Mouse (Mus musculus): ENCODE data around the gene Cdyl2. TPM values are rescaled to one million over a fixed set of nuclear protein-coding genes. Genes with fewer than 3 reads are reported as not detected.

Cdyl2 gene
- polyA plus RNA-seq, 1 experiment = 18.7 TPM

GRCm38 (mm10) chr8:116542842-116543241 is 189.9 kb downstream of the Cdyl2 start:
- H3K27me3 ChIP-seq (ENCODE audit: control insufficient read depth, insufficient read depth, low read length, poor library complexity, severe bottlenecking) = no peaks in the 10 kb centered on the region
- no peak overlapping the region for H3K4me3 ChIP-seq (ENCODE audit: low read depth, low read length)
- no peaks in the 10 kb centered on the region for H3K9me3 ChIP-seq (replicated peaks; ENCODE audit: control insufficient read depth, insufficient read depth, low read length, poor library complexity, severe bottlenecking)
- no peak overlapping the region for H3K9ac ChIP-seq (ENCODE audit: low read depth, poor library complexity, severe bottlenecking)
- no peaks in the 10 kb centered on the region for H3K4me1 ChIP-seq (ENCODE audit: control insufficient read depth, insufficient read depth, low read length)
- no peaks in the 10 kb centered on the region for H3K36me3 ChIP-seq (ENCODE audit: control insufficient read depth, insufficient read depth, low read length, poor library complexity, severe bottlenecking)
- H3K27ac ChIP-seq (ENCODE audit: insufficient read depth, low read length) = no peak overlapping the region
- TF ChIP-seq CTCF (IDR thresholded peaks at IDR 0.05; ENCODE audit: low read depth, low read length) (no peak), POLR2A (IDR thresholded peaks at IDR 0.05; ENCODE audit: insufficient read depth, low read length) (no peak), EP300 (IDR thresholded peaks at IDR 0.05; ENCODE audit: insufficient read depth, low read depth, low read length) (no peak)

- TF ChIP-seq EP300 (IDR thresholded peaks at IDR 0.05; ENCODE audit: insufficient read depth, low read depth, low read length) (no peak), CTCF (IDR thresholded peaks at IDR 0.05; ENCODE audit: low read depth, low read length) (no peak), POLR2A (IDR thresholded peaks at IDR 0.05; ENCODE audit: insufficient read depth, low read length) (no peak)
These were observed 192.7 kb downstream of the Cdyl2 start for GRCm38 (mm10) chr8:116540136-116540535.

GRCm38 (mm10) chr8:116538763-116539162 is 194.0 kb downstream of the Cdyl2 start:
- H3K9ac ChIP-seq (ENCODE audit: low read depth, poor library complexity, severe bottlenecking) = no peak overlapping the region

More at GRCm38 (mm10) chr8:116540136-116540535, 192.7 kb downstream of the Cdyl2 start:
- no peaks in the 10 kb centered on the region for H3K4me1 ChIP-seq (ENCODE audit: control insufficient read depth, insufficient read depth, low read length)
- no peaks in the 10 kb centered on the region for H3K36me3 ChIP-seq (ENCODE audit: control insufficient read depth, insufficient read depth, low read length, poor library complexity, severe bottlenecking)
- H3K4me3 ChIP-seq (ENCODE audit: low read depth, low read length) = no peak overlapping the region
- peaks cover 5% of the 10 kb centered on the region; the same call in 1 of the 2 replicates for H3K27me3 ChIP-seq (ENCODE audit: control insufficient read depth, insufficient read depth, low read length, poor library complexity, severe bottlenecking)
- no peak overlapping the region for H3K27ac ChIP-seq (ENCODE audit: insufficient read depth, low read length)
- no peak overlapping the region for H3K9ac ChIP-seq (ENCODE audit: low read depth, poor library complexity, severe bottlenecking)
- H3K9me3 ChIP-seq (replicated peaks; ENCODE audit: control insufficient read depth, insufficient read depth, low read length, poor library complexity, severe bottlenecking) = no peaks in the 10 kb centered on the region

GRCm38 (mm10) chr8:116536786-116537185 is 196.0 kb downstream of the Cdyl2 start:
- no peaks in the 10 kb centered on the region for H3K4me1 ChIP-seq (ENCODE audit: control insufficient read depth, insufficient read depth, low read length)
- peaks cover 13% of the 10 kb centered on the region for H3K9me3 ChIP-seq (replicated peaks; ENCODE audit: control insufficient read depth, insufficient read depth, low read length, poor library complexity, severe bottlenecking)
- H3K9ac ChIP-seq (ENCODE audit: low read depth, poor library complexity, severe bottlenecking) = no peak overlapping the region
- no peak overlapping the region for H3K27ac ChIP-seq (ENCODE audit: insufficient read depth, low read length)
- no peak for TF ChIP-seq POLR2A (IDR thresholded peaks at IDR 0.05; ENCODE audit: insufficient read depth, low read length)
- peaks cover 9% of the 10 kb centered on the region for H3K27me3 ChIP-seq (ENCODE audit: control insufficient read depth, insufficient read depth, low read length, poor library complexity, severe bottlenecking)
- H3K36me3 ChIP-seq (ENCODE audit: control insufficient read depth, insufficient read depth, low read length, poor library complexity, severe bottlenecking) = no peaks in the 10 kb centered on the region
- H3K4me3 ChIP-seq (ENCODE audit: low read depth, low read length) = no peak overlapping the region

More at GRCm38 (mm10) chr8:116538763-116539162, 194.0 kb downstream of the Cdyl2 start:
- Histone ChIP-seq H3K4me3 (ENCODE audit: low read depth, low read length) (no peak overlapping the region), H3K27ac (ENCODE audit: insufficient read depth, low read length) (no peak overlapping the region), H3K27me3 (ENCODE audit: control insufficient read depth, insufficient read depth, low read length, poor library complexity, severe bottlenecking) (peaks cover 9% of the 10 kb centered on the region), H3K36me3 (ENCODE audit: control insufficient read depth, insufficient read depth, low read length, poor library complexity, severe bottlenecking) (no peaks in the 10 kb centered on the region), H3K9me3 (replicated peaks; ENCODE audit: control insufficient read depth, insufficient read depth, low read length, poor library complexity, severe bottlenecking) (0 out of 2 replicates have a peak, but pooled peaks cover 2% of the 10 kb centered on the region), H3K4me1 (ENCODE audit: control insufficient read depth, insufficient read depth, low read length) (no peaks in the 10 kb centered on the region)
- TF ChIP-seq POLR2A (IDR thresholded peaks at IDR 0.05; ENCODE audit: insufficient read depth, low read length) (no peak), CTCF (IDR thresholded peaks at IDR 0.05; ENCODE audit: low read depth, low read length) (no peak), EP300 (IDR thresholded peaks at IDR 0.05; ENCODE audit: insufficient read depth, low read depth, low read length) (no peak)

GRCm38 (mm10) chr8:116533081-116533480 is 199.7 kb downstream of the Cdyl2 start:
- Histone ChIP-seq H3K9me3 (replicated peaks; ENCODE audit: control insufficient read depth, insufficient read depth, low read length, poor library complexity, severe bottlenecking) (peaks cover 13% of the 10 kb centered on the region), H3K4me3 (ENCODE audit: low read depth, low read length) (no peak overlapping the region), H3K4me1 (ENCODE audit: control insufficient read depth, insufficient read depth, low read length) (no peaks in the 10 kb centered on the region), H3K27me3 (ENCODE audit: control insufficient read depth, insufficient read depth, low read length, poor library complexity, severe bottlenecking) (peaks cover 9% of the 10 kb centered on the region), H3K36me3 (ENCODE audit: control insufficient read depth, insufficient read depth, low read length, poor library complexity, severe bottlenecking) (no peaks in the 10 kb centered on the region), H3K27ac (ENCODE audit: insufficient read depth, low read length) (no peak overlapping the region), H3K9ac (ENCODE audit: low read depth, poor library complexity, severe bottlenecking) (no peak overlapping the region)
- TF ChIP-seq EP300 (IDR thresholded peaks at IDR 0.05; ENCODE audit: insufficient read depth, low read depth, low read length) (no peak), POLR2A (IDR thresholded peaks at IDR 0.05; ENCODE audit: insufficient read depth, low read length) (no peak), CTCF (IDR thresholded peaks at IDR 0.05; ENCODE audit: low read depth, low read length) (no peak)

GRCm38 (mm10) chr8:116528736-116529135 is 204.1 kb downstream of the Cdyl2 start:
- H3K9me3 ChIP-seq (replicated peaks; ENCODE audit: control insufficient read depth, insufficient read depth, low read length, poor library complexity, severe bottlenecking) = peaks cover 11% of the 10 kb centered on the region

More at GRCm38 (mm10) chr8:116528736-116529135, 204.1 kb downstream of the Cdyl2 start:
- Histone ChIP-seq H3K36me3 (ENCODE audit: control insufficient read depth, insufficient read depth, low read length, poor library complexity, severe bottlenecking) (no peaks in the 10 kb centered on the region), H3K27me3 (ENCODE audit: control insufficient read depth, insufficient read depth, low read length, poor library complexity, severe bottlenecking) (no peaks in the 10 kb centered on the region), H3K27ac (ENCODE audit: insufficient read depth, low read length) (no peak overlapping the region), H3K4me1 (ENCODE audit: control insufficient read depth, insufficient read depth, low read length) (no peaks in the 10 kb centered on the region), H3K9ac (ENCODE audit: low read depth, poor library complexity, severe bottlenecking) (no peak overlapping the region), H3K4me3 (ENCODE audit: low read depth, low read length) (no peak overlapping the region)
- TF ChIP-seq EP300 (IDR thresholded peaks at IDR 0.05; ENCODE audit: insufficient read depth, low read depth, low read length) (no peak), POLR2A (IDR thresholded peaks at IDR 0.05; ENCODE audit: insufficient read depth, low read length) (no peak), CTCF (IDR thresholded peaks at IDR 0.05; ENCODE audit: low read depth, low read length) (no peak)
